Mouse (Mus musculus) olfactory bulb, adult 2 months (tissue): ENCODE measurements around the gene Nxpe4.

Source experiments
- CTCF ChIP-seq: fragments of 200-500 bp; IDR thresholded peaks from 2 replicates; pipeline ENCODE4 v1.5.1; 2012; ENCODE audit warnings: low read depth, mild to moderate bottlenecking, low read length, moderate library complexity; ENCODE audit not compliant: insufficient read depth
- POLR2A ChIP-seq: fragments of 200-500 bp; IDR thresholded peaks from 2 replicates; pipeline ENCODE4 v1.6.1; 2012; ENCODE audit warnings: mild to moderate bottlenecking, low read depth, low read length, moderate library complexity; ENCODE audit not compliant: insufficient read depth

- TF ChIP-seq POLR2A (no peak), CTCF (no peak)
These were observed 68.9 kb downstream of the Nxpe4 start for GRCm38 (mm10) chr9:48230706-48231105.
